8 mouse cellular contexts compared by ENCODE assay signal in genomic region chr8:122273152-122273551, GRCm38 (mm10). TPM values are rescaled to one million over a fixed set of nuclear protein-coding genes. Genes with fewer than 3 reads are reported as not detected.
A peak's percentile ranks its signal among the peaks of the same experiment; 100 is the strongest.
DNase-seq lines count a peak whose midpoint lies in the region; ATAC-seq and TF ChIP-seq lines count a peak whose summit lies in the region.

No protein-coding gene starts in this region.

- no peak overlapping the region for H3K4me3 ChIP-seq in ES-E14 (ENCODE audit: insufficient read depth in 1 of 2, low read depth in 1 of 2, low read length in 2 of 2, poor library complexity in 1 of 2, severe bottlenecking in 1 of 2)
- no peak overlapping the region for H3K4me3 ChIP-seq in forebrain, embryonic 11.5 days (ENCODE audit: low read depth, low read length)

- H3K4me1 ChIP-seq in ES-E14 (ENCODE audit: control insufficient read depth in 2 of 2, insufficient read depth in 2 of 2, low read length in 2 of 2, poor library complexity in 1 of 2), result peaks cover 0 to 12% of the 10 kb centered on the region in 2 experiments; a peak in 2 of 4 replicates
- peaks cover 8% of the 10 kb centered on the region for H3K4me1 ChIP-seq in forebrain, embryonic 11.5 days (replicated peaks; ENCODE audit: control insufficient read depth, insufficient read depth, low read length)

- in situ Hi-C loops in ES-E14 (cut with MboI; ENCODE audit: low sequenced_read_pairs in 2 of 2, unreplicated experiment in 2 of 2), result loop anchor here in 1 of 2 experiments (10.0 kb wide), 1 partner anchor 62 kb away; no protein-coding TSS in a partner anchor

- peaks cover 2% of the 10 kb centered on the region for H3K27me3 ChIP-seq in forebrain, embryonic 11.5 days (ENCODE audit: control insufficient read depth, insufficient read depth, low read length)

- 9% methylated on average over 5 of the region's 5 CpGs for WGBS in forebrain, embryonic 11.5 days

- no peak overlapping the region for H3K9ac ChIP-seq in ES-E14 (ENCODE audit: insufficient read depth, low read depth, low read length, poor library complexity, severe bottlenecking)
- no peak overlapping the region for H3K9ac ChIP-seq in forebrain, embryonic 11.5 days (ENCODE audit: low read length)

- H3K36me3 ChIP-seq in ES-E14 (ENCODE audit: control insufficient read depth, insufficient read depth, low read length, poor library complexity, severe bottlenecking), result no peaks in the 10 kb centered on the region
- no peaks in the 10 kb centered on the region for H3K36me3 ChIP-seq in forebrain, embryonic 11.5 days (ENCODE audit: control insufficient read depth, insufficient read depth, low read length)

- no peak overlapping the region for H3K4me2 ChIP-seq in forebrain, embryonic 11.5 days (ENCODE audit: low read depth, low read length, severe bottlenecking)

- H3K9me3 ChIP-seq in ES-E14 (ENCODE audit: control insufficient read depth, insufficient read depth, low read depth, low read length), result no peaks in the 10 kb centered on the region
- H3K9me3 ChIP-seq in forebrain, embryonic 11.5 days (ENCODE audit: control insufficient read depth, low read length), result no peaks in the 10 kb centered on the region

- H3K27ac ChIP-seq in ES-E14 (ENCODE audit: insufficient read depth, low read depth, low read length, poor library complexity, severe bottlenecking), result no peak overlapping the region
- no peak overlapping the region for H3K27ac ChIP-seq in forebrain, embryonic 11.5 days (ENCODE audit: low read depth, low read length)

- intact Hi-C loops in heart, postnatal 14 days (cut with DNase I), result loop anchor here (1.0 to 5.0 kb wide), 3 partner anchors 60 to 174 kb away; no protein-coding TSS in a partner anchor

- DNase-seq in ES-E14 (ENCODE audit: low read depth, low spot score), result peak; percentile 77
- peak; percentile 78 for DNase-seq in c-Kit-positive CD71-negative TER-119-negative erythroid progenitor cells, embryonic 14.5 days (ENCODE audit: low read depth)
- peak; percentile 92 for DNase-seq in forebrain, embryonic 11.5 days (ENCODE audit: low spot score)
- DNase-seq in heart, postnatal 14 days, result peak; percentile 89 to 91
- peak; percentile 84 to 85 for DNase-seq in kidney, postnatal 4 days
- peak; percentile 88 for DNase-seq in lung, postnatal 10 days
- DNase-seq in retina, adult 2 months (ENCODE audit: low read depth, low spot score), result peak; percentile 74
- DNase-seq in thymus, postnatal 14 days, result peak; percentile 91

- peak; percentile 65 for ATAC-seq in forebrain, embryonic 11.5 days (replicated peaks; ENCODE audit: low FRiP score)

TF ChIP-seq in ES-E14, 5 proteins besides CTCF, POLR2A, EP300 and RAD21:
- no peak for TF ChIP-seq HCFC1 (IDR thresholded peaks at IDR 0.05; ENCODE audit: borderline replicate concordance, insufficient read depth, low read length)
- TF ChIP-seq ZC3H11A (IDR thresholded peaks at IDR 0.05; ENCODE audit: borderline replicate concordance, low read depth, low read length), result peak; percentile 94

RNA-seq across cellular contexts. Expression of gene Zfpm1, which starts 8.8 kb away (rescaled TPM):
- total RNA-seq in ES-E14 (2012; rRNA removed), result 7.8 and 8.5 TPM in 2 replicates
- polyA plus RNA-seq in forebrain, embryonic 11.5 days (2014; fragmentation: Nextera tagmentation; extraction: Ambion mirVana), result 1.4 and 2.1 TPM in 2 replicates
- 10 to 100 TPM; 25.5 to 26.9 TPM for total RNA-seq in heart, postnatal 14 days (2021)
